ENCODE assay signal across 9 mouse cellular contexts in genomic region chr12:83513185-83513584, GRCm38 (mm10). TPM values are rescaled to one million over a fixed set of nuclear protein-coding genes. Genes with fewer than 3 reads are reported as not detected.
DNase-seq lines count a peak whose midpoint lies in the region; ATAC-seq and TF ChIP-seq lines count a peak whose summit lies in the region.
"Had no signal": no experiment of that assay in that cellular context is flagged by ENCODE, and none has a peak within 500 bp of the region (broad histone marks: within the 10 kb centered on the region; RNA-seq: fewer than 3 reads in every experiment).

No protein-coding gene starts in this region.

- peak; percentile 79 for DNase-seq in embryonic facial prominence, embryonic 14.5 days (ENCODE audit: low spot score)
- DNase-seq in embryonic facial prominence, embryonic 10.5 days (ENCODE audit: low spot score), result no peak
- DNase-seq in lung, adult 2 months, result no peak
- peak; percentile 53 for DNase-seq in limb, embryonic 14.5 days (ENCODE audit: low spot score)
- no peak for DNase-seq in left cerebral cortex, adult 9 months (ENCODE audit: low spot score in 2 of 2)
- DNase-seq in urinary bladder, postnatal 25 days (ENCODE audit: low spot score), result no peak
- DNase-seq: right cerebral cortex, postnatal 25 days had no signal

- no peaks in the 10 kb centered on the region for H3K9me3 ChIP-seq in embryonic facial prominence, embryonic 14.5 days (ENCODE audit: control insufficient read depth, low read length)
- H3K9me3 ChIP-seq in embryonic facial prominence, embryonic 10.5 days, result no peaks in the 10 kb centered on the region
- H3K9me3 ChIP-seq in lung, embryonic 16.5 days (ENCODE audit: control insufficient read depth, low read length), result no peaks in the 10 kb centered on the region
- H3K9me3 ChIP-seq in forebrain, embryonic 12.5 days, result no peaks in the 10 kb centered on the region
- no peaks in the 10 kb centered on the region for H3K9me3 ChIP-seq in limb, embryonic 14.5 days (ENCODE audit: control insufficient read depth, low read length)

- TF ChIP-seq CTCF in lung, adult 2 months (IDR thresholded peaks at IDR 0.05; ENCODE audit: insufficient read depth, low read length), result no peak

- peak; percentile 49; the same call in 1 of the 2 replicates for ATAC-seq in embryonic facial prominence, embryonic 14.5 days (ENCODE audit: low read depth)
- peak; percentile 36; the same call in 1 of the 2 replicates for ATAC-seq in lung, embryonic 16.5 days (ENCODE audit: low read depth)
- ATAC-seq in forebrain, embryonic 12.5 days (ENCODE audit: low FRiP score), result peak; percentile 58; the same call in 1 of the 2 replicates
- ATAC-seq in limb, embryonic 14.5 days (ENCODE audit: low FRiP score, low read depth), result peak; percentile 43

- no peak for TF ChIP-seq POLR2A in lung, adult 2 months (IDR thresholded peaks at IDR 0.05; ENCODE audit: borderline replicate concordance, extremely low read depth, low read depth, low read length)
- no peak for TF ChIP-seq POLR2A in limb, embryonic 14.5 days (IDR thresholded peaks at IDR 0.05; ENCODE audit: borderline replicate concordance, extremely low read depth, insufficient read depth, insufficient read length)

- H3K27me3 ChIP-seq in embryonic facial prominence, embryonic 14.5 days (replicated peaks; ENCODE audit: control insufficient read depth, insufficient read depth, low read length), result no peaks in the 10 kb centered on the region
- H3K27me3 ChIP-seq in embryonic facial prominence, embryonic 10.5 days (replicated peaks; ENCODE audit: low read depth, poor library complexity, severe bottlenecking), result no peaks in the 10 kb centered on the region
- H3K27me3 ChIP-seq in lung, embryonic 16.5 days (ENCODE audit: control insufficient read depth, insufficient read depth, low read depth, low read length), result no peaks in the 10 kb centered on the region
- H3K27me3 ChIP-seq in forebrain, embryonic 12.5 days, result no peaks in the 10 kb centered on the region
- H3K27me3 ChIP-seq in limb, embryonic 14.5 days (ENCODE audit: control insufficient read depth, insufficient read depth, low read length), result no peaks in the 10 kb centered on the region

- H3K36me3 ChIP-seq in embryonic facial prominence, embryonic 14.5 days (ENCODE audit: control insufficient read depth, insufficient read depth, low read length), result no peaks in the 10 kb centered on the region
- no peaks in the 10 kb centered on the region for H3K36me3 ChIP-seq in embryonic facial prominence, embryonic 10.5 days (replicated peaks)
- no peaks in the 10 kb centered on the region for H3K36me3 ChIP-seq in lung, embryonic 16.5 days (ENCODE audit: control insufficient read depth, insufficient read depth, low read length)
- H3K36me3 ChIP-seq in forebrain, embryonic 12.5 days (replicated peaks), result no peaks in the 10 kb centered on the region
- H3K36me3 ChIP-seq in limb, embryonic 14.5 days (ENCODE audit: control insufficient read depth, insufficient read depth, low read length), result no peaks in the 10 kb centered on the region

- no peak overlapping the region for H3K9ac ChIP-seq in embryonic facial prominence, embryonic 14.5 days (ENCODE audit: low read depth, low read length)
- H3K9ac ChIP-seq in lung, embryonic 16.5 days (ENCODE audit: low read length), result no peak overlapping the region
- no peak overlapping the region for H3K9ac ChIP-seq in forebrain, embryonic 12.5 days
- H3K9ac ChIP-seq in limb, embryonic 14.5 days (ENCODE audit: low read depth, low read length, severe bottlenecking), result no peak overlapping the region

- no peak overlapping the region for H3K27ac ChIP-seq in embryonic facial prominence, embryonic 14.5 days (replicated peaks; ENCODE audit: low read depth, low read length)
- H3K27ac ChIP-seq in embryonic facial prominence, embryonic 10.5 days (replicated peaks), result no peak overlapping the region
- no peak overlapping the region for H3K27ac ChIP-seq in lung, embryonic 16.5 days (ENCODE audit: low read length)
- H3K27ac ChIP-seq in forebrain, embryonic 12.5 days, result peak overlapping the region; percentile 67
- no peak overlapping the region for H3K27ac ChIP-seq in limb, embryonic 14.5 days (replicated peaks; ENCODE audit: low read depth, low read length)

- H3K4me3 ChIP-seq in embryonic facial prominence, embryonic 14.5 days (ENCODE audit: low read depth, low read length), result no peak overlapping the region
- no peak overlapping the region for H3K4me3 ChIP-seq in embryonic facial prominence, embryonic 10.5 days
- no peak overlapping the region for H3K4me3 ChIP-seq in lung, embryonic 16.5 days (ENCODE audit: low read length)
- no peak overlapping the region for H3K4me3 ChIP-seq in lung, adult 2 months (replicated peaks; ENCODE audit: extremely low read depth, low read depth, low read length)
- no peak overlapping the region for H3K4me3 ChIP-seq in forebrain, embryonic 12.5 days (replicated peaks)
- H3K4me3 ChIP-seq in limb, embryonic 14.5 days (replicated peaks; ENCODE audit: low read length), result no peak overlapping the region

- WGBS in embryonic facial prominence, embryonic 14.5 days, result 14% methylated on average over 5 of the region's 5 CpGs
- 39% methylated on average over 5 of the region's 5 CpGs for WGBS in embryonic facial prominence, embryonic 10.5 days
- 12% methylated on average over 5 of the region's 5 CpGs for WGBS in lung, embryonic 16.5 days
- 12% methylated on average over 5 of the region's 5 CpGs for WGBS in lung, adult 2 months
- 30% methylated on average over 5 of the region's 5 CpGs for WGBS in forebrain, embryonic 12.5 days
- 14% methylated on average over 5 of the region's 5 CpGs for WGBS in limb, embryonic 14.5 days

- H3K4me1 ChIP-seq in embryonic facial prominence, embryonic 14.5 days (ENCODE audit: control insufficient read depth, insufficient read depth, low read length), result peaks cover 8% of the 10 kb centered on the region
- peaks cover 12% of the 10 kb centered on the region for H3K4me1 ChIP-seq in embryonic facial prominence, embryonic 10.5 days
- peaks cover 8% of the 10 kb centered on the region for H3K4me1 ChIP-seq in lung, embryonic 16.5 days (replicated peaks; ENCODE audit: control insufficient read depth, insufficient read depth, low read length)
- no peaks in the 10 kb centered on the region for H3K4me1 ChIP-seq in lung, adult 2 months (ENCODE audit: control insufficient read depth, insufficient read depth, low read length)
- H3K4me1 ChIP-seq in forebrain, embryonic 12.5 days, result peaks cover 14% of the 10 kb centered on the region
- peaks cover 11% of the 10 kb centered on the region for H3K4me1 ChIP-seq in limb, embryonic 14.5 days (ENCODE audit: control insufficient read depth, insufficient read depth, low read length)

- H3K4me2 ChIP-seq in embryonic facial prominence, embryonic 14.5 days (ENCODE audit: low read depth, low read length), result 0 out of 2 replicates have a peak overlapping the region, but pooled peaks have one; percentile 2
- no peak overlapping the region for H3K4me2 ChIP-seq in lung, embryonic 16.5 days (ENCODE audit: low read depth, low read length)
- H3K4me2 ChIP-seq in forebrain, embryonic 12.5 days, result no peak overlapping the region
- no peak overlapping the region for H3K4me2 ChIP-seq in limb, embryonic 14.5 days (replicated peaks; ENCODE audit: low read depth, low read length, severe bottlenecking)

RNA-seq across cellular contexts. Expression of gene Dcaf4, which starts 7.1 kb away (rescaled TPM):
- polyA plus RNA-seq in embryonic facial prominence, embryonic 14.5 days (2014; fragmentation: Nextera tagmentation; extraction: Ambion mirVana), result 32.8 and 34.7 TPM in 2 replicates
- 29.5 and 30.1 TPM in 2 replicates for polyA plus RNA-seq in embryonic facial prominence, embryonic 10.5 days (2016; fragmentation: Nextera tagmentation; extraction: Ambion mirVana)
- polyA plus RNA-seq in lung, embryonic 16.5 days (2015; fragmentation: Nextera tagmentation; extraction: Ambion mirVana), result 23.6 and 23.7 TPM in 2 replicates
- polyA plus RNA-seq in lung, adult 2 months (2012; rRNA removed), result 10.1 and 19.5 TPM in 2 replicates
- 26.4 and 33.1 TPM in 2 replicates for polyA plus RNA-seq in forebrain, embryonic 12.5 days (2016; fragmentation: Nextera tagmentation; extraction: Ambion mirVana)
- polyA plus RNA-seq in limb, embryonic 14.5 days (2012; rRNA removed), result 49.5 and 53.6 TPM in 2 replicates
- 40.1 and 43.3 TPM in 2 replicates for polyA plus RNA-seq in limb, embryonic 14.5 days (2014; fragmentation: Nextera tagmentation; extraction: Ambion mirVana)

RNA-seq across cellular contexts. Expression of gene Dpf3, which starts 25.7 kb away (rescaled TPM):
- polyA plus RNA-seq in embryonic facial prominence, embryonic 14.5 days (2014; fragmentation: Nextera tagmentation; extraction: Ambion mirVana), result 4.3 and 6.1 TPM in 2 replicates
- polyA plus RNA-seq in embryonic facial prominence, embryonic 10.5 days (2016; fragmentation: Nextera tagmentation; extraction: Ambion mirVana), result 2.8 and 3.0 TPM in 2 replicates
- polyA plus RNA-seq in lung, embryonic 16.5 days (2015; fragmentation: Nextera tagmentation; extraction: Ambion mirVana), result 2.1 and 3.9 TPM in 2 replicates
- 0.69 and 1.2 TPM in 2 replicates for polyA plus RNA-seq in lung, adult 2 months (2012; rRNA removed)
- 7.5 and 7.7 TPM in 2 replicates for polyA plus RNA-seq in forebrain, embryonic 12.5 days (2016; fragmentation: Nextera tagmentation; extraction: Ambion mirVana)
- polyA plus RNA-seq in limb, embryonic 14.5 days (2012; rRNA removed), result 1.8 and 3.0 TPM in 2 replicates
- polyA plus RNA-seq in limb, embryonic 14.5 days (2014; fragmentation: Nextera tagmentation; extraction: Ambion mirVana), result 4.0 and 4.9 TPM in 2 replicates

Comparison
In these comparisons a context has a peak if more than half of its experiments do, and no peak if none do; other contexts are left out.
1. DNase-seq: peak in embryonic facial prominence, embryonic 14.5 days (single experiment) and limb, embryonic 14.5 days (single experiment); none in embryonic facial prominence, embryonic 10.5 days (single experiment), lung, adult 2 months (single experiment), left cerebral cortex, adult 9 months (0 of 2) and urinary bladder, postnatal 25 days (single experiment).
2. Peak in every context shown above with its lines, with median percentiles within 50 percentile points of each other: ATAC-seq.